Comparison of ENCODE assay signal across 9 mouse cellular contexts in the genomic region with DNA sequence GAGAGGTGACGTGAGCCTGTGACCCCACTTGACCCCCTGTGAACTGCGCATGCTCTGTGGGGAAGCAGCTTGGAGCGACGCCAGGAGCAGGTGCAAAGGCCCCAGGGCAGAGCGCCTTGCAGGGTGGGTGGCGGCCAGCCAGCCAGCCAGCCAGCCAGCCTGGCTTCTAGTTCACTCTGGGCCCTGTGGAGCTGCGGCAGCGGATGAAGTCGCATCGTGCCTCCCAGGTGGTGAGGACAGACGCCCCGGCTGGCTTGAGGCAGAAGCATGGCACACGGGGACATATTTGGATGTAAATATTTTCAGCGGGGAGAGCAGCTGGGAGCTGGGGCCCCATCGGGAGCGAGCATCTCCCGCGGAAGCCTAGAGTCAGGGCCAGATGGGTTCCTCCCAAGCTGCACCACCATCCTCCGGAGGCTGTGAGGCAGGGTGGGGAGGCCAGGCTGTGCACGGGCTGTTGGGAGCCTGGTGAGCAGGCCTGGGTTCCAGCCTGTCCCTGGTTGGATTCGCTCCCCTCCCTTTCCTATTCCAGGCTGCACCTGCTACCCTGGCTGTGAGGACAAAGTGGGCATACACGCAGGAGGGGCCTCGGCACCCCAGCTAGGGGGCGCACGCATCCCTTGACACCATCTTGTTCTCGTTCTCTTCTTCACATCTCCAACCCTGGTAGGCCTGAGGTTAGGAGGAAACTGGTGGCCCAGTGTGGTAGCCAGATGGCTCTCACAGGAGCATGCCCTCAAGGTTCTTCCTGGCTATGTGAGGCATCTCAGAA. TPM values are rescaled to one million over a fixed set of nuclear protein-coding genes. Genes with fewer than 3 reads are reported as not detected.
DNase-seq lines count a peak whose midpoint lies in the region; ATAC-seq and TF ChIP-seq lines count a peak whose summit lies in the region.
"Had no signal": no experiment of that assay in that cellular context is flagged by ENCODE, and none has a peak within 500 bp of the region (broad histone marks: within the 10 kb centered on the region; RNA-seq: fewer than 3 reads in every experiment).

No protein-coding gene starts in this region.

- no peaks in the 10 kb centered on the region for H3K36me3 ChIP-seq in liver, adult 2 months (ENCODE audit: control insufficient read depth, insufficient read depth, low read length)
- no peaks in the 10 kb centered on the region for H3K36me3 ChIP-seq in liver, embryonic 12.5 days
- no peaks in the 10 kb centered on the region for H3K36me3 ChIP-seq in hindbrain, embryonic 14.5 days (replicated peaks; ENCODE audit: control insufficient read depth, insufficient read depth)
- H3K36me3 ChIP-seq in neural tube, embryonic 12.5 days, result no peaks in the 10 kb centered on the region
- H3K36me3 ChIP-seq in heart, embryonic 11.5 days (ENCODE audit: control insufficient read depth, insufficient read depth, low read length), result no peaks in the 10 kb centered on the region
- H3K36me3 ChIP-seq: heart, embryonic 15.5 days had no signal

- H3K27ac ChIP-seq in liver, adult 2 months (replicated peaks; ENCODE audit: insufficient read depth, low read depth, low read length), result no peak overlapping the region
- H3K27ac ChIP-seq in liver, embryonic 12.5 days, result no peak overlapping the region
- H3K27ac ChIP-seq in cerebellum, adult 2 months (ENCODE audit: insufficient read depth, low read length), result 0 out of 2 replicates have a peak overlapping the region, but pooled peaks have one; percentile 9
- no peak overlapping the region for H3K27ac ChIP-seq in hindbrain, embryonic 14.5 days
- peak overlapping the region; percentile 37; the same call in 1 of the 2 replicates for H3K27ac ChIP-seq in neural tube, embryonic 12.5 days
- H3K27ac ChIP-seq in heart, embryonic 11.5 days (ENCODE audit: low read depth, low read length), result no peak overlapping the region
- H3K27ac ChIP-seq: heart, embryonic 15.5 days had no signal

- H3K4me2 ChIP-seq in liver, embryonic 12.5 days, result no peak overlapping the region
- H3K4me2 ChIP-seq in hindbrain, embryonic 14.5 days (replicated peaks), result no peak overlapping the region
- no peak overlapping the region for H3K4me2 ChIP-seq in neural tube, embryonic 12.5 days (replicated peaks)
- no peak overlapping the region for H3K4me2 ChIP-seq in heart, embryonic 11.5 days
- H3K4me2 ChIP-seq: heart, embryonic 15.5 days had no signal

- H3K4me3 ChIP-seq in liver, adult 2 months (ENCODE audit: insufficient read depth, low read depth, low read length), result no peak overlapping the region
- no peak overlapping the region for H3K4me3 ChIP-seq in liver, embryonic 12.5 days
- H3K4me3 ChIP-seq in cerebellum, adult 2 months (replicated peaks; ENCODE audit: insufficient read depth, low read depth, low read length), result no peak overlapping the region
- no peak overlapping the region for H3K4me3 ChIP-seq in hindbrain, embryonic 14.5 days (replicated peaks; ENCODE audit: low read length)
- no peak overlapping the region for H3K4me3 ChIP-seq in neural tube, embryonic 12.5 days
- H3K4me3 ChIP-seq in heart, embryonic 11.5 days (ENCODE audit: low read depth, low read length), result no peak overlapping the region
- H3K4me3 ChIP-seq: heart, embryonic 15.5 days had no signal

- TF ChIP-seq POLR2A in liver, adult 2 months (IDR thresholded peaks at IDR 0.05; ENCODE audit: extremely low read depth, insufficient read depth, low read length), result no peak
- no peak for TF ChIP-seq POLR2A in cerebellum, adult 2 months (IDR thresholded peaks at IDR 0.05; ENCODE audit: borderline replicate concordance, insufficient read depth, low read length)

- no peaks in the 10 kb centered on the region for H3K27me3 ChIP-seq in liver, adult 2 months (ENCODE audit: control insufficient read depth, insufficient read depth, low read length)
- H3K27me3 ChIP-seq in liver, embryonic 12.5 days (replicated peaks), result peaks cover 82% of the 10 kb centered on the region
- no peaks in the 10 kb centered on the region for H3K27me3 ChIP-seq in cerebellum, adult 2 months (ENCODE audit: control insufficient read depth, insufficient read depth, low read length)
- H3K27me3 ChIP-seq in hindbrain, embryonic 14.5 days (ENCODE audit: control insufficient read depth, insufficient read depth, low read length), result no peaks in the 10 kb centered on the region
- 0 out of 2 replicates have a peak, but pooled peaks cover 4% of the 10 kb centered on the region for H3K27me3 ChIP-seq in neural tube, embryonic 12.5 days (replicated peaks)
- peaks cover 22% of the 10 kb centered on the region for H3K27me3 ChIP-seq in heart, embryonic 11.5 days (ENCODE audit: control insufficient read depth, insufficient read depth, low read length)

- no peak for DNase-seq in liver, adult 2 months (ENCODE audit: extremely low read depth, low read depth, low spot score)
- DNase-seq in cerebellum, adult 2 months, result peak; percentile 63 to 68
- no peak for DNase-seq in hindbrain, embryonic 14.5 days (ENCODE audit: low spot score)
- DNase-seq in yolk sac, embryonic 10.5 days (ENCODE audit: low spot score), result no peak
- DNase-seq in adrenal gland, postnatal 36 days, result no peak

- 61% methylated on average over 26 of the region's 26 CpGs for WGBS in liver, adult 2 months
- 49% methylated on average over 26 of the region's 26 CpGs for WGBS in liver, embryonic 12.5 days (ENCODE audit: insufficient replicate concordance)
- WGBS in cerebellum, adult 2 months, result 7% methylated on average over 26 of the region's 26 CpGs
- 23% methylated on average over 26 of the region's 26 CpGs for WGBS in hindbrain, embryonic 14.5 days
- WGBS in neural tube, embryonic 12.5 days, result 31% methylated on average over 26 of the region's 26 CpGs
- 54% methylated on average over 26 of the region's 26 CpGs for WGBS in heart, embryonic 11.5 days (ENCODE audit: insufficient replicate concordance)

- H3K79me2 ChIP-seq in liver, adult 2 months (ENCODE audit: control insufficient read depth, insufficient read depth, low read length), result no peaks in the 10 kb centered on the region

- no peaks in the 10 kb centered on the region for H3K4me1 ChIP-seq in liver, adult 2 months (ENCODE audit: control insufficient read depth, insufficient read depth, low read length)
- peaks cover 64% of the 10 kb centered on the region for H3K4me1 ChIP-seq in liver, embryonic 12.5 days
- peaks cover 15% of the 10 kb centered on the region for H3K4me1 ChIP-seq in cerebellum, adult 2 months (ENCODE audit: control insufficient read depth, insufficient read depth, low read length)
- peaks cover 14% of the 10 kb centered on the region; the same call in 1 of the 2 replicates for H3K4me1 ChIP-seq in hindbrain, embryonic 14.5 days (replicated peaks; ENCODE audit: control insufficient read depth, insufficient read depth, low read length)
- H3K4me1 ChIP-seq in neural tube, embryonic 12.5 days, result peaks cover 16% of the 10 kb centered on the region
- H3K4me1 ChIP-seq in heart, embryonic 11.5 days (ENCODE audit: control insufficient read depth, insufficient read depth, low read length), result peaks cover 10% of the 10 kb centered on the region

- H3K9ac ChIP-seq in liver, adult 2 months (ENCODE audit: low read depth, low read length), result no peak overlapping the region
- no peak overlapping the region for H3K9ac ChIP-seq in liver, embryonic 12.5 days
- no peak overlapping the region for H3K9ac ChIP-seq in hindbrain, embryonic 14.5 days
- no peak overlapping the region for H3K9ac ChIP-seq in neural tube, embryonic 12.5 days
- H3K9ac ChIP-seq in heart, embryonic 11.5 days (ENCODE audit: low read depth, low read length), result no peak overlapping the region
- H3K9ac ChIP-seq: heart, embryonic 15.5 days had no signal

- TF ChIP-seq CTCF in liver, adult 2 months (IDR thresholded peaks at IDR 0.05; ENCODE audit: low read depth, low read length), result peak; percentile 9; the same call in 1 of the 2 replicates
- TF ChIP-seq CTCF in cerebellum, adult 2 months (IDR thresholded peaks at IDR 0.05; ENCODE audit: borderline replicate concordance, insufficient read depth, low read depth, low read length), result peak; percentile 56; the same call in 1 of the 2 replicates

- no peaks in the 10 kb centered on the region for H3K9me3 ChIP-seq in liver, embryonic 12.5 days (replicated peaks)
- H3K9me3 ChIP-seq in hindbrain, embryonic 14.5 days (ENCODE audit: control insufficient read depth, low read length), result no peaks in the 10 kb centered on the region
- no peaks in the 10 kb centered on the region for H3K9me3 ChIP-seq in neural tube, embryonic 12.5 days
- H3K9me3 ChIP-seq in heart, embryonic 11.5 days (replicated peaks; ENCODE audit: control insufficient read depth, low read length), result no peaks in the 10 kb centered on the region
- H3K9me3 ChIP-seq: heart, embryonic 15.5 days had no signal

- ATAC-seq in liver, embryonic 12.5 days, result no peak
- ATAC-seq in hindbrain, embryonic 14.5 days (ENCODE audit: low FRiP score), result peak; percentile 57; the same call in 1 of the 2 replicates
- peak; percentile 83 for ATAC-seq in neural tube, embryonic 12.5 days (ENCODE audit: low FRiP score, low read depth)
- ATAC-seq in heart, embryonic 11.5 days (replicated peaks; ENCODE audit: insufficient number of reproducible peaks, low FRiP score, low TSS enrichment), result no peak

RNA-seq across cellular contexts. Expression of gene Cbfa2t3, which starts 10.6 kb away (rescaled TPM):
- total RNA-seq in liver, adult 2 months (2014; rRNA removed), result 0.28 and 0.40 TPM in 2 replicates
- 1.2 and 1.3 TPM in 2 replicates for polyA plus RNA-seq in liver, adult 2 months (2012; rRNA removed)
- polyA plus RNA-seq in liver, embryonic 12.5 days (2016; fragmentation: Nextera tagmentation; extraction: Ambion mirVana), result 7.7 and 8.0 TPM in 2 replicates
- 17.7 and 21.6 TPM in 2 replicates for polyA plus RNA-seq in cerebellum, adult 2 months (2012; rRNA removed)
- polyA plus RNA-seq in hindbrain, embryonic 14.5 days (2014; fragmentation: Nextera tagmentation; extraction: Ambion mirVana), result 22.4 and 27.7 TPM in 2 replicates
- polyA plus RNA-seq in neural tube, embryonic 12.5 days (2016; fragmentation: Nextera tagmentation; extraction: Ambion mirVana), result 15.3 and 16.7 TPM in 2 replicates
- 10 to 100 TPM in 1 of 2 experiments, 1 to 10 TPM in 1; 8.7 to 13.7 TPM for total RNA-seq in adrenal gland, postnatal 36 days (2021)
- polyA plus RNA-seq in heart, embryonic 11.5 days (2014; fragmentation: Nextera tagmentation; extraction: Ambion mirVana), result 5.2 and 5.4 TPM in 2 replicates

Comparison
In these comparisons a context has a peak if more than half of its experiments do, and no peak if none do; other contexts are left out.
1. DNase-seq: peak in cerebellum, adult 2 months (2 of 2); none in liver, adult 2 months (single experiment), hindbrain, embryonic 14.5 days (single experiment), yolk sac, embryonic 10.5 days (single experiment) and adrenal gland, postnatal 36 days (0 of 2).
2. H3K27ac ChIP-seq: peak in cerebellum, adult 2 months (single experiment) and neural tube, embryonic 12.5 days (single experiment); none in liver, adult 2 months (single experiment), liver, embryonic 12.5 days (single experiment), hindbrain, embryonic 14.5 days (single experiment) and heart, embryonic 11.5 days (single experiment).
3. ATAC-seq: peak in hindbrain, embryonic 14.5 days (single experiment) and neural tube, embryonic 12.5 days (single experiment); none in liver, embryonic 12.5 days (single experiment) and heart, embryonic 11.5 days (single experiment).